Mouse (Mus musculus) testis, adult 2 months (tissue): ENCODE results near the gene Ogdhl. TPM values are rescaled to one million over a fixed set of nuclear protein-coding genes. Genes with fewer than 3 reads are reported as not detected.

Experiments
- H3K27ac ChIP-seq: fragments of 200-500 bp; 2 replicates; pipeline ENCODE4 v1.5.1; 2012; ENCODE audit warnings: low read depth, low read length; ENCODE audit not compliant: control insufficient read depth, insufficient read depth
- H3K27me3 ChIP-seq: fragments of 200-500 bp; 2 replicates; pipeline ENCODE4 v1.6.1; 2012; ENCODE audit warnings: mild to moderate bottlenecking, low read length, moderate library complexity; ENCODE audit not compliant: control insufficient read depth, insufficient read depth
- H3K36me3 ChIP-seq: fragments of 200-500 bp; 2 replicates; pipeline ENCODE4 v1.6.1; 2012; ENCODE audit warnings: mild to moderate bottlenecking, low read length; ENCODE audit not compliant: control insufficient read depth, insufficient read depth
- H3K4me1 ChIP-seq: fragments of 200-500 bp; 2 replicates; pipeline ENCODE4 v1.6.1; 2012; ENCODE audit warnings: low read length; ENCODE audit not compliant: control insufficient read depth, insufficient read depth
- H3K4me3 ChIP-seq: fragments of 200-500 bp; 2 replicates; pipeline ENCODE4 v1.5.1; 2012; ENCODE audit warnings: low read depth, mild to moderate bottlenecking, low read length, moderate library complexity, mixed read lengths; ENCODE audit not compliant: control insufficient read depth
- CTCF ChIP-seq: fragments of 200-500 bp; IDR thresholded peaks from 2 replicates; pipeline ENCODE4 v1.5.1; 2012; ENCODE audit warnings: low read depth, mild to moderate bottlenecking, inconsistent platforms, low read length, moderate library complexity; ENCODE audit not compliant: control insufficient read depth, insufficient read depth, insufficient replicate concordance
- POLR2A ChIP-seq: fragments of 200-500 bp; IDR thresholded peaks from 2 replicates; pipeline ENCODE4 v1.6.1; 2012; ENCODE audit warnings: low read depth, mild to moderate bottlenecking, inconsistent platforms, low read length, moderate library complexity; ENCODE audit not compliant: control insufficient read depth
- polyA plus RNA-seq: library from polyadenylated mRNA; depleted of rRNA; stranded (reverse); fragments of >200 nt; gene quantifications from 2 replicates; pipeline ENCODE4 v1.2.3, GENCODE M21; 2012; rRNA removed

Ogdhl gene
- polyA plus RNA-seq, 1 experiment = 14.2 TPM

GRCm38 (mm10) chr14:32380099-32380480 is 58.3 kb downstream of the Ogdhl start:
- Histone ChIP-seq H3K36me3 (no peaks in the 10 kb centered on the region), H3K4me1 (no peaks in the 10 kb centered on the region; the same call in 1 of the 2 replicates), H3K4me3 (no peak overlapping the region), H3K27ac (no peak overlapping the region), H3K27me3 (no peaks in the 10 kb centered on the region)
- TF ChIP-seq POLR2A (no peak), CTCF (no peak)

- no peak overlapping the region for H3K27ac ChIP-seq
- TF ChIP-seq POLR2A = no peak
- TF ChIP-seq CTCF = no peak
- H3K4me1 ChIP-seq = no peaks in the 10 kb centered on the region; the same call in 1 of the 2 replicates
- H3K27me3 ChIP-seq = no peaks in the 10 kb centered on the region
- no peaks in the 10 kb centered on the region for H3K36me3 ChIP-seq
- no peak overlapping the region for H3K4me3 ChIP-seq
Observed at GRCm38 (mm10) chr14:32381066-32381465, 59.2 kb downstream of the Ogdhl start.

GRCm38 (mm10) chr14:32381619-32382018 is 59.8 kb downstream of the Ogdhl start:
- Histone ChIP-seq H3K4me1 (no peaks in the 10 kb centered on the region; the same call in 1 of the 2 replicates), H3K27ac (no peak overlapping the region), H3K4me3 (no peak overlapping the region), H3K27me3 (no peaks in the 10 kb centered on the region), H3K36me3 (no peaks in the 10 kb centered on the region)
- no peak for TF ChIP-seq POLR2A
- no peak for TF ChIP-seq CTCF

GRCm38 (mm10) chr14:32388196-32388595 is 66.4 kb downstream of the Ogdhl start, which contains the start of gene 1700024G13Rik:
1700024G13Rik (minus strand) TSS chr14:32388391.
- Histone ChIP-seq H3K27ac (no peak within 1 kb of the TSS), H3K4me3 (peak within 1 kb of the TSS; percentile 90), H3K36me3 (no peaks in the 10 kb centered on the region), H3K4me1 (peaks cover 3% of the 10 kb centered on the region), H3K27me3 (no peaks in the 10 kb centered on the region)
- no peak for TF ChIP-seq CTCF
- peak; percentile 82; the same call in 1 of the 2 replicates for TF ChIP-seq POLR2A

Other genes with a start within 250 kb of the Ogdhl start
- 23.9 and 24.0 TPM in 2 replicates for gene Oxnad1, start 236.6 kb upstream of the Ogdhl start, polyA plus RNA-seq
- 149 and 193 TPM in 2 replicates for gene Dph3, start 236.3 kb upstream of the Ogdhl start, polyA plus RNA-seq
- not detected in 2 replicates for gene Msmb, start 180.0 kb upstream of the Ogdhl start, polyA plus RNA-seq
- 89.1 and 103 TPM in 2 replicates for gene Ncoa4, start 162.2 kb upstream of the Ogdhl start, polyA plus RNA-seq
- gene Timm23, start 120.1 kb upstream of the Ogdhl start, polyA plus RNA-seq = 146 and 154 TPM in 2 replicates
- 6.5 and 7.6 TPM in 2 replicates for gene Parg, start 120.1 kb upstream of the Ogdhl start, polyA plus RNA-seq
- 127 and 134 TPM in 2 replicates for gene 1700024G13Rik, start 66.4 kb downstream of the Ogdhl start, polyA plus RNA-seq
- 3.0 and 3.1 TPM in 2 replicates for gene Slc18a3, start 142.8 kb downstream of the Ogdhl start, polyA plus RNA-seq
- 0.05 and 0.10 TPM in 2 replicates for gene Chat, start 144.0 kb downstream of the Ogdhl start, polyA plus RNA-seq
- 5.5 and 8.0 TPM in 2 replicates for gene Ercc6, start 191.5 kb downstream of the Ogdhl start, polyA plus RNA-seq